Mouse (Mus musculus) G1E (cell line): ENCODE results near the gene Rps11. TPM values are rescaled to one million over a fixed set of nuclear protein-coding genes. Genes with fewer than 3 reads are reported as not detected.

ENCODE experiments used
- ATAC-seq: 2 replicates; pipeline ENCODE4 v1.8.0; 2016; ENCODE audit warnings: mild to moderate bottlenecking; ENCODE audit not compliant: insufficient number of reproducible peaks, poor library complexity, low FRiP score, severe bottlenecking; ENCODE audit errors: extremely low read depth
- DNase-seq: peaks from one replicate; pipeline ENCODE4 v3.0.0; 2012; ENCODE audit warnings: low spot score
- H3K27me3 ChIP-seq: 2 replicates; pipeline ENCODE4 v1.6.1; 2012; ENCODE audit warnings: mild to moderate bottlenecking, low read length, inconsistent platforms; ENCODE audit not compliant: insufficient read depth
- H3K36me3 ChIP-seq: replicated peaks from 2 replicates; pipeline ENCODE3; 2012; ENCODE audit warnings: mild to moderate bottlenecking, inconsistent platforms
- H3K4me1 ChIP-seq: 2 replicates; pipeline ENCODE4 v1.6.1; 2012; ENCODE audit warnings: low read depth, low read length, inconsistent platforms, mixed read lengths; ENCODE audit not compliant: insufficient read depth
- H3K4me3 ChIP-seq: 2 replicates; pipeline ENCODE4 v1.5.1; 2012; ENCODE audit warnings: low read depth, mild to moderate bottlenecking, inconsistent platforms, low read length, moderate library complexity, mixed read lengths
- H3K9me3 ChIP-seq: replicated peaks from 2 replicates; pipeline ENCODE4 v1.6.1; 2012; ENCODE audit warnings: inconsistent platforms
- CTCF ChIP-seq: IDR thresholded peaks from 2 replicates; pipeline ENCODE4 v1.5.1; 2012; ENCODE audit warnings: low read depth, low read length, inconsistent platforms, mixed read lengths
- GATA1 ChIP-seq: IDR thresholded peaks from 2 replicates; pipeline ENCODE4 v1.6.1; 2012; ENCODE audit warnings: borderline replicate concordance, low read length, inconsistent platforms, mixed read lengths
- GATA2 ChIP-seq: IDR thresholded peaks from 2 replicates; pipeline ENCODE4 v1.6.1; 2012; ENCODE audit warnings: low read depth, low read length, inconsistent platforms, borderline replicate concordance
- POLR2AphosphoS5 ChIP-seq: IDR thresholded peaks from 2 replicates; pipeline ENCODE4 v1.6.1; 2012; ENCODE audit warnings: low read depth, low read length, inconsistent platforms; ENCODE audit not compliant: insufficient replicate concordance
- TAL1 ChIP-seq: conservative IDR thresholded peaks from 2 replicates; pipeline ENCODE4 v1.6.1; 2012; ENCODE audit warnings: low read depth, low read length, inconsistent platforms, mixed read lengths
- polyA plus RNA-seq: library from polyadenylated mRNA; stranded (reverse); fragments of >175 nt; gene quantifications from 2 replicates; pipeline ENCODE4 v1.2.3, GENCODE M21; 2012
- total RNA-seq, 2 experiments: library from RNA; stranded (forward) in 1 of 2; stranded (reverse) in 1 of 2; fragments of 200-1000 nt in 1 of 2; fragments of >200 nt in 1 of 2; fragmentation: Nextera tagmentation in 1 of 2; gene quantifications; 2 replicates each; pipeline ENCODE4 v1.2.3; 2014 to 2017

The Rps11 gene
- total and polyA plus RNA-seq, 3 experiments, result 217 to 1,329 (median 916) TPM

DNA sequence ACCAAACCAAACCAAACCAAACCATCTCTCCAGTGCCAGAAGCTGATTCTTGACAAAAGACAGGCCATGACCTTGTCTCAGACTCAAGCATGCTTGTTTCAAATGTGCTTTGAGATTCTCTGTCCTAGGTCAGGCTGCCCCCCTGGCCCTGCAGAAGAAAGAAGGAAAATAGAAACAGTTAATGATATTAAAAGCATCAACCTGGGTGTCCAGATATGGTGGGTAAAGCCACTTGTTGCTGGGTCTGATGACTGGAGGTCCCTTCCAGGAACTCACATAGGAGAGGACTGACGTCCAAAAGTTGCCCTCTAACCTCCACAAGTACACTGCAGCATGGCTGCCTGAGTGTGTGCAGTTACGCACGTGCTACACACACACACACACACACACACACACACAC lies 36.6 kb upstream of the Rps11 start:
- Histone ChIP-seq H3K9me3 (no peaks in the 10 kb centered on the region), H3K27me3 (peaks cover 36% of the 10 kb centered on the region), H3K36me3 (peaks cover 53% of the 10 kb centered on the region), H3K4me1 (peaks cover 39% of the 10 kb centered on the region), H3K4me3 (no peak overlapping the region)
- ATAC-seq (no peak), DNase-seq (no peak)
- TF ChIP-seq GATA1, result no peak
- no peak for TF ChIP-seq POLR2AphosphoS5
- no peak for TF ChIP-seq CTCF
- TF ChIP-seq TAL1, result no peak
- TF ChIP-seq GATA2, result no peak

DNA sequence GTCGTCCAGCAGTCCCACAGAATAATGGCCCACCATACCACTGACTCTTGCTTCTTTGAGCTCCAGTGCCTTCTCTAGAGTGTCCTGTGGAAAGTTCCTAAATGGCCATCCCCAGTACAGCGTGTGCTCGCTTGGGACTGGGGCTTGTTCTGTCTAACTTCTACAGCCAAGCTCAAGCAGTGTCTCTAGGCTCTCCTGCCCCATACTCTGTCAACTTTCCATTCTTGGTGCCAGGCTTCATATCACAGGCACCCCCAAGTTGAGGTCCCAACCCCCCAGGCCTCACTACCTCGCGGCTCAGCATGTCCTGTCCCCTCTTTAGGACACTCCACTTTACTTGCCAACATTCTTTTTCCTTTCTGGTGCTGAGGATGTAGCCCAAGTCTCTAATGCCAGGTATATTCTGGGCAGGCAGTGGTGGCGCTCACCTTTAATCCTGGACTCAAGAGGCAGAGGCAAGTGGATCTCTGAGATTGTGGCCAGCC lies 36.1 kb upstream of the Rps11 start:
- Histone ChIP-seq H3K4me3 (no peak overlapping the region), H3K4me1 (peaks cover 45% of the 10 kb centered on the region), H3K36me3 (peaks cover 57% of the 10 kb centered on the region), H3K27me3 (peaks cover 30% of the 10 kb centered on the region), H3K9me3 (no peaks in the 10 kb centered on the region)
- no peak for ATAC-seq
- TF ChIP-seq CTCF, result no peak
- TF ChIP-seq GATA2, result no peak
- TF ChIP-seq TAL1, result no peak
- TF ChIP-seq POLR2AphosphoS5, result no peak
- no peak for TF ChIP-seq GATA1
- no peak for DNase-seq

DNA sequence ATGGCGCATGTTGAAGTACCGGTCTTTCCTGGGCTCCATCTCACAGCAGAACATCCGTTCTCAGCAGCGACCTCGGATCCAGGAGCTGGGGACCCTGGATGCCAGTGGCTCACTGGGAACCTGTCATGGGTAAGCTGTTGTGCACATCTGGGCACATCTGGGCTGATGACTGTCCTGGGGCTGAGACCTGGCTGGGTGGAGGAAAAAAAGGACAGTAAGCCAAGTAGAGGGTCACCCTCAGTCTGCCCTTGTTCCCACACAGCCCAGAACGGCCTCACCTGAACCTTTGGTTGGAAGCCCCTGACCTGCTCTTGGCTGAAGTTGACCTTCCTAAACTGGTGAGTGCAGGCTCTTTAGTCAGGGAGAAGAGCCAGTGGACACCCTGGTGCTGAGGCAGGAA lies 34.8 kb upstream of the Rps11 start:
- TF ChIP-seq TAL1 (no peak), POLR2AphosphoS5 (no peak), GATA1 (no peak), CTCF (no peak), GATA2 (no peak)
- peaks cover 17% of the 10 kb centered on the region for H3K27me3 ChIP-seq
- H3K9me3 ChIP-seq, result no peaks in the 10 kb centered on the region
- H3K4me3 ChIP-seq, result no peak overlapping the region
- no peak for DNase-seq
- peaks cover 57% of the 10 kb centered on the region for H3K36me3 ChIP-seq
- ATAC-seq, result no peak
- peaks cover 47% of the 10 kb centered on the region for H3K4me1 ChIP-seq

GRCm38 (mm10) chr7:45157459-45157858 lies 33.2 kb upstream of the Rps11 start:
- no peak overlapping the region for H3K4me3 ChIP-seq
- no peak for DNase-seq

GRCm38 (mm10) chr7:45156206-45156605 lies 32.0 kb upstream of the Rps11 start:
- TF ChIP-seq GATA1 (no peak), GATA2 (no peak)
- H3K4me3 ChIP-seq, result peak overlapping the region; percentile 47; the same call in 1 of the 2 replicates
- peaks cover 69% of the 10 kb centered on the region for H3K36me3 ChIP-seq
- DNase-seq (no peak), ATAC-seq (no peak)
- H3K27me3 ChIP-seq, result no peaks in the 10 kb centered on the region
- H3K4me1 ChIP-seq, result peaks cover 36% of the 10 kb centered on the region
- H3K9me3 ChIP-seq, result no peaks in the 10 kb centered on the region

More at GRCm38 (mm10) chr7:45157459-45157858, 33.2 kb upstream of the Rps11 start:
- H3K36me3 ChIP-seq, result peaks cover 59% of the 10 kb centered on the region
- no peak for ATAC-seq
- peaks cover 1% of the 10 kb centered on the region for H3K27me3 ChIP-seq
- TF ChIP-seq GATA2, result no peak
- no peak for TF ChIP-seq GATA1
- no peak for TF ChIP-seq TAL1
- TF ChIP-seq CTCF, result no peak
- no peak for TF ChIP-seq POLR2AphosphoS5
- H3K4me1 ChIP-seq, result peaks cover 36% of the 10 kb centered on the region
- H3K9me3 ChIP-seq, result no peaks in the 10 kb centered on the region

DNA sequence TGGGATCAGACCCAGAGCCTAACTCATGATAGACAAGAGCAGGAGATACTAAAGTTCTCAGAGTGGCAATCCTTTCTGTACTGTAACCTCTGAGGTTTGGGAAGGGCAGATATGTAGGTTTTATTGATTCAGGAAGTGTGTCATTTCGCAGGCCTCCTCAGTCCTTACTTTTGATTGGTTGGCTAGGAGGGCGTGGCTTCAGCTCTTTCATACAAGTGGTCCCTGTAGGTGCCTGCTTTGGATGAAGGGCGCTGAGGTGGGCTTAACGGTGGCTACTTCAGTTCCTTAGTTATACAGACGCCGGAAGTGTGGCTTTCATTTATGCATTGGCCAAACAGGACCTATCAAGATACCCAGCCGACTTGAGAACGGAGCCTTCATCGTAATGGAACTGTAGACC lies 31.4 kb upstream of the Rps11 start:
- TF ChIP-seq CTCF (no peak), GATA1 (no peak), POLR2AphosphoS5 (no peak)
- ATAC-seq (peak; percentile 65), DNase-seq (peak; percentile 70)
- H3K9me3 ChIP-seq, result no peaks in the 10 kb centered on the region
- peaks cover 42% of the 10 kb centered on the region for H3K4me1 ChIP-seq
- H3K4me3 ChIP-seq, result peak overlapping the region; percentile 47; the same call in 1 of the 2 replicates
- H3K36me3 ChIP-seq, result peaks cover 69% of the 10 kb centered on the region
- H3K27me3 ChIP-seq, result no peaks in the 10 kb centered on the region

GRCm38 (mm10) chr7:45154993-45155514 lies 30.8 kb upstream of the Rps11 start:
- Histone ChIP-seq H3K9me3 (no peaks in the 10 kb centered on the region), H3K4me3 (peak overlapping the region; percentile 81), H3K4me1 (peaks cover 48% of the 10 kb centered on the region), H3K36me3 (peaks cover 69% of the 10 kb centered on the region), H3K27me3 (no peaks in the 10 kb centered on the region)
- TF ChIP-seq POLR2AphosphoS5 (no peak), CTCF (peak; percentile 57)
- DNase-seq (no peak), ATAC-seq (peak; percentile 25; the same call in 1 of the 2 replicates)
